Mouse (Mus musculus): Measurements from ENCODE around the gene Glcci1. TPM values are rescaled to one million over a fixed set of nuclear protein-coding genes. Genes with fewer than 3 reads are reported as not detected.

Glcci1 gene
- polyA plus RNA-seq, 1 experiment from 2014 or later = 9.4 TPM

DNA sequence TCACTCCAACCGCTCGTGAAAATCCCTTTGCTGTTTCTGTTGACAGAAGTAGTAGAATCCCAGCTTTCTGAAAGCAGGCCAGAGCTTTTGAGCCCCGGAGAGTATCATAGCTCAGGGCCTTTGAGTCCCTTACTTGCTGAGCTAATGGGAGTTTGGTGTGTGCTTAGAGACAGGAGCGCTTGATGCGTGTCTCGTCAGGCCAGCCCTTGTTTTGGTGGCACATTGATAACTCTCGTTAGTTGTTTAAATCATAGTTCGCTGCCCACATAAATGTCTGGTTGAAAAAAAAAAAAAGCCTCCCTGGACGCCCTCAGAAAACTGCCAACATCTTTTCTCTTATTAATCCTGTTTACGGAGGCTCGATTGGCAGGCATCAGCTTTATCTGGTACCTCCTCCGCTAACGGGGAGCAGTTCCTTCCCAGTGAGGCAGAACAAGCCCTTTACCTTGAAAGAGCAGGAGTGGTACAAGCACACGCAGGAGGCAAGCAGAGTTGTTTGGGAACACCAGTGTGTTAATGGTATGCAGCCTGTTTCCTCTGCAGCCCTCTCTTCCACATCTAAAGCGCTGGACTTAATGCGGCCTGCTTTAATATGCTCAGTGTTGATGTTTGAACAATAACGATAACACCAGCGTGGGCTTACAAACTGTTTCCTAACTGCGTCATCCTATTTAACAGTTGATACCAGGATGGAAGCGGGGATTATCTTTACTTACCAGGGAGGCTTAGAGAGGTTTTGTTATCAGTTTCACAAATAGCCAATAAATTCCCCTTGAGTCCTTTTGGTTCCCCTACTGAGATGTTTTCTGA is 22.2 kb upstream of the Glcci1 start:
- Histone ChIP-seq H3K27me3 (ENCODE audit: control insufficient read depth, insufficient read depth, low read length) (no peaks in the 10 kb centered on the region), H3K9ac (ENCODE audit: low read length) (peak overlapping the region; percentile 21; the same call in 1 of the 2 replicates), H3K36me3 (ENCODE audit: control insufficient read depth, insufficient read depth, low read length) (no peaks in the 10 kb centered on the region), H3K4me2 (ENCODE audit: low read length) (peak overlapping the region; percentile 16), H3K27ac (replicated peaks in 1 of 2; ENCODE audit: control insufficient read depth in 1 of 2, insufficient read depth in 1 of 2, low read depth in 2 of 2, low read length in 2 of 2) (peak overlapping the region in 1 of 2 experiments; percentile 33; a peak in 1 of 4 replicates), H3K4me1 (ENCODE audit: control insufficient read depth in 2 of 2, insufficient read depth in 2 of 2, low read length in 2 of 2) (peaks cover 15 to 22% of the 10 kb centered on the region in 2 experiments), H3K9me3 (ENCODE audit: control insufficient read depth, low read length) (no peaks in the 10 kb centered on the region), H3K4me3 (ENCODE audit: control insufficient read depth in 1 of 2, insufficient read depth in 1 of 2, low read depth in 1 of 2, low read length in 2 of 2) (no peak overlapping the region)
- ATAC-seq (ENCODE audit: insufficient number of reproducible peaks, insufficient read depth, low FRiP score, low read depth) = no peak
- WGBS = 40% methylated on average over 20 of the region's 20 CpGs

DNA sequence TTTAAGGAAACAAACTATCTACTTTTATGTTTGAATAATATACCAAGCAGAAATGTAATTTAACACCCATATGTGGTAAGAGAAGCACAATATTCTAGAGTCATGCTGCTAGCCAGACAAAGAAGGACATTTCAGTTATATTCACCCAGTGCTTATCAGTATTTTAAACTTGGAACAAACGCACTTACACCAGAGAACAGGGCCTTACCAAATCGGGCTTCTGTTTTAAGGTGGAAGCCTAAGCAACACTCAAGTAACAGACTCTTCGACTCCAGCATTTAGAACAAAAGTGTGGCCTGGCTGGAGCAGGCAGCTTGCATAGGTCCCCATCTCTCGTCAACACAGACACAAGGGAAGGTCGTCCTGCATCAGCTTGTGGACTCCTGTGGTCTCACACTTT is 21.2 kb upstream of the Glcci1 start:
- no peak overlapping the region for H3K27ac ChIP-seq (replicated peaks in 1 of 2; ENCODE audit: control insufficient read depth in 1 of 2, insufficient read depth in 1 of 2, low read depth in 2 of 2, low read length in 2 of 2)
- WGBS = 25% methylated on average over 5 of the region's 5 CpGs

DNA sequence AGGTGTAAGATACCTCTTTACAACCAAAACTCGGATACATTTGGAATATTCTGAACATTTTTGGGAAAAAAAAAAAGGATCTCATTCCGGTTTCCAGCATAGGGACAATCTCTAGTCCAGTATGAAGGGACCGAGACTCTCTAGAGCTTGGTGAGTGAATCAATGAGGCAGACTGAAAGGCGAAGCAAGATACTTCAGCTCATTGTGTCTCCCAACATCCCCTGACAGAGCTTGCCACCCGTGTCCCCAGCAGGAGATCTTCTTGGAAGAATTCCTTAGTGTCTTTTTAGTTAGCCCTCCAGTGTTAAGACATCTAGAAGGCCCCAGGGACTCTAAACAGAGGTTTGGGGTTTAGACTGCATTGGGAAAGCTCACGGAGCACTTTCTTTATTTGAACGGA is 20.1 kb upstream of the Glcci1 start:
- WGBS = 81% methylated on average over 7 of the region's 7 CpGs
- H3K9ac ChIP-seq (ENCODE audit: low read length) = no peak overlapping the region
- no peak for ATAC-seq (ENCODE audit: insufficient number of reproducible peaks, insufficient read depth, low FRiP score, low read depth)

More for the DNA sequence above, 21.2 kb upstream of the Glcci1 start:
- Histone ChIP-seq H3K36me3 (ENCODE audit: control insufficient read depth, insufficient read depth, low read length) (no peaks in the 10 kb centered on the region), H3K4me3 (ENCODE audit: control insufficient read depth in 1 of 2, insufficient read depth in 1 of 2, low read depth in 1 of 2, low read length in 2 of 2) (no peak overlapping the region), H3K27me3 (ENCODE audit: control insufficient read depth, insufficient read depth, low read length) (no peaks in the 10 kb centered on the region), H3K9ac (ENCODE audit: low read length) (no peak overlapping the region), H3K9me3 (ENCODE audit: control insufficient read depth, low read length) (no peaks in the 10 kb centered on the region), H3K4me1 (ENCODE audit: control insufficient read depth in 2 of 2, insufficient read depth in 2 of 2, low read length in 2 of 2) (peaks cover 15 to 22% of the 10 kb centered on the region in 2 experiments), H3K4me2 (ENCODE audit: low read length) (no peak overlapping the region)
- ATAC-seq (ENCODE audit: insufficient number of reproducible peaks, insufficient read depth, low FRiP score, low read depth) = no peak

DNA sequence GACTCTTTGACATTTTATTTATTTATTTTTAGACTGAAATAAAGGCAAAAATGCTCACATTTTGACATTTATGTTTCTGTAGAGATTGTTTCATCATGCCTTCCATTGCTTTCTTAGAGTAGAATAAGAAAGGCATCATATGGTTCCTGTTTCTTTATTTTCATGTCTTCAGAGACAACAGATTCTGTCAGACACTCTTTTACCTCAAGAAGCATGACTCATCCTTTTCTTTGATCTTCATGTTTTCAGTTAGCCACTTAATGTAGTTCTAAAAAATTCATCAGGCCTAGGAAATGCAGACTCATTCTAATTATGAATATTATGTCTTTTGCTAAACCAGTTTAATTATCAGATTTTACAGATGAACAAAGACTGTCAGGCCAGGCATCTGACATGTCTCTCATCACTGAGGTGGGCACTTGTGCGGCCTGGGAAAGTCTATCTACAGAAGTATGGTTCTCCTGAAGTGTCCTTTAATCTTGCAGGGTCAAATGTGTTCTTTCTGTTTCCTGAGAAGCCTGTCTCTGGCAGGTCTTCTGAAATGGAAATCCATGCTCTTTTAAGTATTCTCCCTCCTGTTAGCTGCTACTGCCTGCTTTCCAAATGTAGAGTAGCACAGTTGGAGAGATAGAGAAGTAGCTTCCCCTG is 19.3 kb upstream of the Glcci1 start:
- Histone ChIP-seq H3K27me3 (ENCODE audit: control insufficient read depth, insufficient read depth, low read length) (no peaks in the 10 kb centered on the region), H3K9me3 (ENCODE audit: control insufficient read depth, low read length) (no peaks in the 10 kb centered on the region), H3K36me3 (ENCODE audit: control insufficient read depth, insufficient read depth, low read length) (no peaks in the 10 kb centered on the region), H3K9ac (ENCODE audit: low read length) (no peak overlapping the region), H3K4me3 (ENCODE audit: control insufficient read depth in 1 of 2, insufficient read depth in 1 of 2, low read depth in 1 of 2, low read length in 2 of 2) (no peak overlapping the region), H3K4me1 (ENCODE audit: control insufficient read depth in 2 of 2, insufficient read depth in 2 of 2, low read length in 2 of 2) (peaks cover 12 to 17% of the 10 kb centered on the region in 2 experiments; a peak in 3 of 4 replicates), H3K4me2 (ENCODE audit: low read length) (no peak overlapping the region), H3K27ac (replicated peaks in 1 of 2; ENCODE audit: control insufficient read depth in 1 of 2, insufficient read depth in 1 of 2, low read depth in 2 of 2, low read length in 2 of 2) (no peak overlapping the region)
- 64% methylated on average over 1 of the region's 1 CpGs for WGBS
- ATAC-seq (ENCODE audit: insufficient number of reproducible peaks, insufficient read depth, low FRiP score, low read depth) = no peak

More for the DNA sequence above, 20.1 kb upstream of the Glcci1 start:
- H3K4me2 ChIP-seq (ENCODE audit: low read length) = no peak overlapping the region
- peaks cover 15 to 22% of the 10 kb centered on the region in 2 experiments for H3K4me1 ChIP-seq (ENCODE audit: control insufficient read depth in 2 of 2, insufficient read depth in 2 of 2, low read length in 2 of 2)
- no peaks in the 10 kb centered on the region for H3K27me3 ChIP-seq (ENCODE audit: control insufficient read depth, insufficient read depth, low read length)
- no peak overlapping the region for H3K4me3 ChIP-seq (ENCODE audit: control insufficient read depth in 1 of 2, insufficient read depth in 1 of 2, low read depth in 1 of 2, low read length in 2 of 2)
- no peaks in the 10 kb centered on the region for H3K36me3 ChIP-seq (ENCODE audit: control insufficient read depth, insufficient read depth, low read length)
- H3K27ac ChIP-seq (replicated peaks in 1 of 2; ENCODE audit: control insufficient read depth in 1 of 2, insufficient read depth in 1 of 2, low read depth in 2 of 2, low read length in 2 of 2) = no peak overlapping the region
- H3K9me3 ChIP-seq (ENCODE audit: control insufficient read depth, low read length) = no peaks in the 10 kb centered on the region

DNA sequence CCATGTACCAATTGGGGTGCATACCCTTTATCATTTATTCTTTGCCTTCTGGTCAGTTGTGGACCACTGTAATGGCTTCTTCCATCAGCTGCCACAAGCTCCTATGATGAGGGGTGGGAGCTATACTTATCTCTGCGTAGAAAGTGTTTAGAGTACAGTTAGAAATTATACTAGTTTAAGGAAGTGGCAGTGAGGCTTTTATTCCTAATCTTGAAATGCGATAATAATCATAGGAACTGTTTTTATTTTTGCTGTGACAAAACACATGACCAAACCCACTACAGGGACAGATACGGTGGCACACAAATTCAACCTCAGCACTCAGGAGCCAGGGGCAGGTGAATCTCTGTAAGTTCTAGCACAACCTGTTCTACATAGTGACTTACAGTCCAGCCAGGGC is 17.2 kb upstream of the Glcci1 start:
- Histone ChIP-seq H3K4me2 (ENCODE audit: low read length) (no peak overlapping the region), H3K4me1 (ENCODE audit: control insufficient read depth in 2 of 2, insufficient read depth in 2 of 2, low read length in 2 of 2) (peaks cover 8 to 13% of the 10 kb centered on the region in 2 experiments), H3K4me3 (ENCODE audit: control insufficient read depth in 1 of 2, insufficient read depth in 1 of 2, low read depth in 1 of 2, low read length in 2 of 2) (no peak overlapping the region), H3K9me3 (ENCODE audit: control insufficient read depth, low read length) (no peaks in the 10 kb centered on the region), H3K9ac (ENCODE audit: low read length) (no peak overlapping the region), H3K36me3 (ENCODE audit: control insufficient read depth, insufficient read depth, low read length) (no peaks in the 10 kb centered on the region), H3K27me3 (ENCODE audit: control insufficient read depth, insufficient read depth, low read length) (no peaks in the 10 kb centered on the region), H3K27ac (replicated peaks in 1 of 2; ENCODE audit: control insufficient read depth in 1 of 2, insufficient read depth in 1 of 2, low read depth in 2 of 2, low read length in 2 of 2) (no peak overlapping the region)
- 90% methylated on average over 3 of the region's 3 CpGs for WGBS
- no peak for ATAC-seq (ENCODE audit: insufficient number of reproducible peaks, insufficient read depth, low FRiP score, low read depth)

DNA sequence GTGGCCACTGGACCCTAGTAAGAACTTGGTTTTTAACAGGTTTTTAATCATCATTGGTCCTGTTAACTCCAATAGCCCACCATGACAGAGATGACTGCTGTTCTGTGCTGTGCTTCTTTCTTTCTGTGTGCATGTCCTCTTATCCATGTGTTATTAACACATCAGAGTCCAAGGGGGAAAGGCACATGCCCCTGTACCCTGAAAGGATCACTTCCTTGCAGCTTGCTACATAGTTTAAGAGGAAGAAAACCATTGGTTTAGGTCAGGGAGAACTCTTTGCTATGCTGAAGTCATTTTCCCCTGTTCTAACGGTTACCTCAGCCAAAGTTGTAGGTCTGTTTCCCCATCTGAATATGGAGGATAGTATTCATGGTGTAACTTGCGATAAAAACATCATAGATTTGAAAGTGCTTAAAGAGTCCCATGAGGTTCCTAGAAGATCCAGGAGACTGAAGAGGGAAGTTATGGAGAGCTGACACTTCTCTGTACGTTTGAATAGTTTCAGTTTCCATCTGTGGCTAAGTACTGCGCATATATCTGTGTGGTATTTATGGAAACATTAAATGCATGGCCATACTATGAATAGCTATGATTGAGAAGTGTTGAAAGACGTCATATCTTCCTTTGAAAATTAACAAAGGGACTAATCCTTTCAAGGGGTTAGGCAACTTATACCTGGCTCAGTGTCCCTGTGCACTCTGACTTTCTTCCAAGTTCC is 14.1 kb upstream of the Glcci1 start:
- no peak for ATAC-seq (ENCODE audit: insufficient number of reproducible peaks, insufficient read depth, low FRiP score, low read depth)
- peak overlapping the region; percentile 32 for H3K4me2 ChIP-seq (ENCODE audit: low read length)
- WGBS = 42% methylated on average over 5 of the region's 5 CpGs

DNA sequence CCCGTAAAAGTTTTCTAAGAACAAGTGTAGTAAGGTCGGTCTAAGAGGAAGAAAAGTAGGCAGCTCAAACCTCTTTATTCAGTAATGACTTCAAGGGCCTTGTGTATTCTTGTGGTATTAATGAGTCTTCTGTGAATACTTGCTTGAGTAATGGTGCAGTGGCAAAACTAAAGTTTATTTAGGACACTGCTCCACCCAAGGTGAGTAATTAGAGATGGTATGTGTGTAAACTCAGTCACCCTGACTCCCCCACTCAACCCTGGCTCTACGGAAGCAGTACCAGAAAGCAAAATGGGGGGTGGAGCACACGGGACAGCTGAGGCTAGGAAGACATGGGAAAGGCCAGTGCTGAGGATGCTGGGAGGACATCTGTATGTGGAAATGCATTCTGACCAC is 13.6 kb upstream of the Glcci1 start:
- peak overlapping the region; percentile 32 for H3K4me2 ChIP-seq (ENCODE audit: low read length)
- peaks cover 6% of the 10 kb centered on the region; the same call in 1 of the 2 replicates for H3K9me3 ChIP-seq (ENCODE audit: control insufficient read depth, low read length)
- WGBS = 58% methylated on average over 4 of the region's 4 CpGs
- H3K9ac ChIP-seq (ENCODE audit: low read length) = no peak overlapping the region
- H3K27ac ChIP-seq (replicated peaks in 1 of 2; ENCODE audit: control insufficient read depth in 1 of 2, insufficient read depth in 1 of 2, low read depth in 2 of 2, low read length in 2 of 2) = no peak overlapping the region
- no peak for ATAC-seq (ENCODE audit: insufficient number of reproducible peaks, insufficient read depth, low FRiP score, low read depth)
- H3K36me3 ChIP-seq (ENCODE audit: control insufficient read depth, insufficient read depth, low read length) = no peaks in the 10 kb centered on the region
- H3K27me3 ChIP-seq (ENCODE audit: control insufficient read depth, insufficient read depth, low read length) = no peaks in the 10 kb centered on the region
- H3K4me1 ChIP-seq (ENCODE audit: control insufficient read depth in 2 of 2, insufficient read depth in 2 of 2, low read length in 2 of 2) = peaks cover 2 to 6% of the 10 kb centered on the region in 2 experiments; a peak in 2 of 4 replicates
- no peak overlapping the region for H3K4me3 ChIP-seq (ENCODE audit: control insufficient read depth in 1 of 2, insufficient read depth in 1 of 2, low read depth in 1 of 2, low read length in 2 of 2)

More for the DNA sequence above, 14.1 kb upstream of the Glcci1 start:
- Histone ChIP-seq H3K9me3 (ENCODE audit: control insufficient read depth, low read length) (peaks cover 6% of the 10 kb centered on the region; the same call in 1 of the 2 replicates), H3K27ac (replicated peaks in 1 of 2; ENCODE audit: control insufficient read depth in 1 of 2, insufficient read depth in 1 of 2, low read depth in 2 of 2, low read length in 2 of 2) (0 out of 4 replicates have a peak overlapping the region, but pooled peaks of 1 of the 2 experiments have one; percentile 24), H3K36me3 (ENCODE audit: control insufficient read depth, insufficient read depth, low read length) (no peaks in the 10 kb centered on the region), H3K27me3 (ENCODE audit: control insufficient read depth, insufficient read depth, low read length) (no peaks in the 10 kb centered on the region), H3K9ac (ENCODE audit: low read length) (no peak overlapping the region), H3K4me1 (ENCODE audit: control insufficient read depth in 2 of 2, insufficient read depth in 2 of 2, low read length in 2 of 2) (peaks cover 2 to 6% of the 10 kb centered on the region in 2 experiments; a peak in 2 of 4 replicates), H3K4me3 (ENCODE audit: control insufficient read depth in 1 of 2, insufficient read depth in 1 of 2, low read depth in 1 of 2, low read length in 2 of 2) (no peak overlapping the region)

All from heart, embryonic 14.5 days (tissue).